Mouse (Mus musculus) adrenal gland, postnatal 25 days (tissue): ENCODE data around the gene Tmem74b. TPM values are rescaled to one million over a fixed set of nuclear protein-coding genes. Genes with fewer than 3 reads are reported as not detected.

Experiments used
- DNase-seq: peaks from one replicate; pipeline ENCODE4 v3.0.0; 2021; ENCODE audit warnings: mixed read lengths
- total RNA-seq: library from RNA; stranded (reverse); gene quantifications from 2 replicates; pipeline ENCODE4 v1.2.3, GENCODE M21; 2021

Gene Tmem74b
- total RNA-seq, 1 experiment from 2014 or later, result 1.4 TPM

DNA sequence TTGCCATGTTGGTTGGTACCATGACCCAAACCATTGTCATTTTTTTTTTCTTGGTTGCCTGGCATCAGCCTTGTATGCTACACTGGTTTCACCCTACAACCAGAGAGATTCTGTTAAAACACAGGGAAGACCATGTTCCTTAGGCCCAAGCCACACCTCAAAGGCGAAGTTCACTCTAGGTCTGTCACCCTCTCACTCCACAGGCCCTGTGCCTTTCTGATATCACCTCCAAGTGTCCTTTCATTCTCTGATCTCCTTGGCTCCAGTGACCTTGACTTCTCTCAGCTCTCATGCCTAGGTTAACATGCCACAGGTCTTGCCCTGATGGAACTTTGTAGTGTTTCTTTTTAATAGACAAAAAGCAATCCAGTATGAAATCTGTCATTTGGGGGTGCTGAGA lies 40.3 kb downstream of the Tmem74b start:
- DNase-seq, result no peak

- no peak for DNase-seq
Observed at GRCm38 (mm10) chr2:151742850-151743679, 41.3 kb downstream of the Tmem74b start.

DNA sequence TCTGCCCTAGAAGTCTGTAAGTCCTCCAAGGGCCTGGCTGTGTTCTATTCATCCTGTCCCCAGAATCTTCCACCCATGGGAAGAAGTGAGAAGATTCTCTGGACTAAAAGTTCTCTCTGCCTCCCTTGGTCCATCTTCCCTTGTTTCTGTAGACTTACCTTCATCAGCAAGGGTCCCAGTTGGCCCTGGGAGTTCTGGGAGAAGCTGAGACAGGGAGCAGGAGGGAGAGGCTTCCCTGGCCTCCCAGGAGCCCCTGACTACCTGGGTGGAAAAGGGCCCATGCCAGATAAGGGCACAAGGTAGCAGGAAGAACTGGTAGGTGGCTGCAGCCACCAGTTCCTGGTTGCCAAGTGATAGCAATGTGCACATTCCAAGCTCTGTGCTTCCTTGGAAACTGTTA lies 42.0 kb downstream of the Tmem74b start, which contains the start of gene Psmf1:
Gene Psmf1 (minus strand): TSS at position 342 of the 400 bp plus-strand sequence.
- no peak for DNase-seq

DNA sequence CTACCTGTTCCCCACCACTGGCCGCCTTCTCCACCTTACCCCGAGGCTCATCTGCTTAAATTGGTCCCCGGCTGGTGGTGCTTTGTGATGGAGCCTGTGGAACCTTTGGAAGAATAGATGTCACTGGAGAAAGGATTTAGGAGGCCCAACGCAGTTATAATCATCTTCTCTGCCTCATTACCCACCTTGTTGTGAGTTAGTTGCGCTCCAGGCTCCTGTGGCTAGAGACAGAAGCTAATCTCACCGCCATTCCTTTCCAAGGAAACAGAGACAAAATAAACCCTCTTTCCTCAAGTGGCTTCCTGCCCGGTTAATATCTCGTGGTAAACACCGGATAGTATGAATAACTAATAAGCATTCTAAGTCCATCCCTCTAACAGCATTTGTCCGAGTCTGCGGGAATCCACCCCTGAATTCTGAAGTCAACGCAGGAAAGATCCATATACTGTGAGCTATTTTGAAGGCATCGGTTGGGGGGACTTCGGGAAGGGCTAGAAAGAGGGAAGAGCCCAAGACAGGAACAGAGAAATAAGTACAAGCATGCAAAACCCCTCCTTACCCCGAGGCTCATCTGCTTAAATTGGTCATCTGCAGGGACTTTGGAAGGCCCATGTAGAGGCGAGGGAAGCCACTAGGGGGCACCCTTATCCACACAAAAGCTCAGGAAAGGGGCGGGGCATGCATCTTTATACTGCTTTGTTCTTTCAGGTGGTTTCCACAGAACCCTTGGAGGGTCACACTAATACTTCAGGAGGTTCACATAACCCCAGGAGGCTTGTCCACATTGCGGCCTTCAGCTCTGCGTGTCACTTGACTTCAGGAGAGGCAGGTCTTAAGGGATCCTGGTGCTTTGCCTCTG lies 46.3 kb downstream of the Tmem74b start:
- DNase-seq, result peak; percentile 68

- DNase-seq, result no peak
Observed at GRCm38 (mm10) chr2:151751330-151751729, 49.5 kb downstream of the Tmem74b start.

GRCm38 (mm10) chr2:151756277-151757061 lies 54.7 kb downstream of the Tmem74b start:
- DNase-seq, result no peak

DNA sequence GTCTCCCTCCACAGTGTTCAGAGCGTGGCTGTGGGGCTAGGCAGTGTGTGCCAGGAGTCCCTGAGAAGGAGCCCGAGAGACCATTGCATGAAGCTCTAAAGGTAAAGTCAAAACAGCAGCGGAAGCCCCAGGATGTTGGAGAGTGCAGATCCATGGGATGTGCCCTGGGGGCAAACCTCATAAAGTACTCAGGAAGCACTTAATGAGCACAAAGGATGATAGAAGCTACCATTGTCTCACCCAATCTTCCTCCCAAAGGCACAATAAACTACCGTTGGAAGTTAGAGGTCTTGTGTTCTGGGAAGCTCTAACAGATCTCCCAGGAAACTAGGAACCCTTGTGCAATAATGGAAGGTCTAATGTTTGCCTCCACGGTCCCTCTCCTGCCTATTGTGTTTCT lies 55.6 kb downstream of the Tmem74b start:
- DNase-seq, result no peak

DNA sequence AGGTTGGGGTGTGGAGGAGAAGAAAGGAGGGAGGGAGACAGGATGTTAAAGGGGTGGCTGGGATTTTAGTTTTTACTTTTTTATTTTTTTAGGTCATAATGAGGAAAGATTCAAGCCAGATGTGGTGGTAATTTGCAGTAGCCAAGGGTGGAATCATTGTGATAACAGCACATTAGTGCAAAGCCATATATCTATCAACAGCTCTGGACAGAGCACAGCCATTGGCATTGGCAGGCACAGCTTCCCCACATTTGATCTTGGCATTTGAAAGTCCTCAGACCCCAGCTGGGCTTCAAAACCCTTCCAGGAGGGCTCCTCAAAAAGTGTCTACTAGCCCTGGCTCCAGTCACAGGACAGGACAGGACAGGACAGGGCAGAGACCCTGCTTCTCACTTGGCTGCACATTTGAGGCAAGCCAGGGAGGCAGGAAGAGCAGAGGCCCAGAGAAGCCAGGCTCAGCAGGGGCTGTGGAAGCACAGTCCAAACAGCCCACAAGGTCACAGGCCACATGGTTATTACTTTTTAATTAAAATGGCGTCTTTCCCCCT lies 57.1 kb downstream of the Tmem74b start:
- DNase-seq, result no peak

Other genes with a start within 250 kb of the Tmem74b start
- gene 4921509C19Rik, start 225.9 kb upstream of the Tmem74b start, total RNA-seq, result not detected in 2 replicates
- 146 and 159 TPM in 2 replicates for gene Nsfl1c, start 207.8 kb upstream of the Tmem74b start, total RNA-seq
- gene Fkbp1a, start 159.5 kb upstream of the Tmem74b start, total RNA-seq, result 233 and 267 TPM in 2 replicates
- gene Sdcbp2, start 129.4 kb upstream of the Tmem74b start, total RNA-seq, result 1.1 and 1.3 TPM in 2 replicates
- gene Snph, start 69.4 kb upstream of the Tmem74b start, total RNA-seq, result 10.8 and 12.7 TPM in 2 replicates
- 0.18 TPM in 1 of 2 replicates, not detected in the other for gene Rad21l, start 33.5 kb upstream of the Tmem74b start, total RNA-seq
- 35.7 and 41.0 TPM in 2 replicates for gene Psmf1, start 42.2 kb downstream of the Tmem74b start, total RNA-seq
- gene Rspo4, start 140.9 kb downstream of the Tmem74b start, total RNA-seq, result 0.24 TPM in 1 of 2 replicates, not detected in the other
- gene Angpt4, start 209.2 kb downstream of the Tmem74b start, total RNA-seq, result not detected in 2 replicates